Mouse (Mus musculus): ENCODE results near the gene Zic1. TPM values are rescaled to one million over a fixed set of nuclear protein-coding genes. Genes with fewer than 3 reads are reported as not detected.

The Zic1 gene
- total RNA-seq, 2 experiments from 2014 or later, result not detected

DNA sequence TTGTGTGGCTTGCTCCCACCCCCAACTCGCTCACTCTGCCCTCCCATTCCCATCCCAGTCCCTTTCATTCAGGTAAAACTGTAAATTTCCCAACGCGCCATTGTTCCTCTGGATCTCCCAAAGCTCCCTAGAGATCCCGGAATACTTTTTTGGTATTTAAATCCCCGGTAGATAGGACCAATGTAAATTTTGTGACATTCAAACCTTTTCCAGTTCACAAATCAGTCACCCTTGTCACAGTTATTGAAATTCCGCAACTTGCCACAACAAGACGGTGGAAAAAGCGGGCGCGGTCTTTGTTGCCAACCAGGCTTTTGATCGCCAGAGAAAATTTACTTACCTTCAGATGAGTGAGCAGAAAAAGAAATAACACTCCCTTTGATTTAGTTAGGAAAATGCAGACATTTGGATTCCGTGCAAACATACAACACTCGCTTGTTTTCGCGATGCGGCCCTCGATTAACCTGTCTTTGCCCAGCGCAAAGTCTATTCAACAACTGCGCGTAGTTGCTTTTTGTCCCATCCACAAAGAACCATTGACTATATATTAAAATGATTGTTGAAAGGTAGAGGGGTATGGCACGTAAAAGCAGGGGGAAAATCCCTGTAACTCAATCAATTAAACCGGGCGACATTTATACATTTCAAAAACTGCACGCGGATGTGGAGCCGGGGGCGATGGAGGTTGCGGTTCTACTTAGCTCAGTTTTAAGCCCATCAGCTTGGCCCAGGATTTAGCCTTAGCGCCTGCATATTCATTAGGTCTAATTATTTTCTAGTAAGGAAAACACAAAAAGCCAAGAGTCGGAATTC lies 1.6 kb upstream of the Zic1 start:
- no peak for DNase-seq

DNA sequence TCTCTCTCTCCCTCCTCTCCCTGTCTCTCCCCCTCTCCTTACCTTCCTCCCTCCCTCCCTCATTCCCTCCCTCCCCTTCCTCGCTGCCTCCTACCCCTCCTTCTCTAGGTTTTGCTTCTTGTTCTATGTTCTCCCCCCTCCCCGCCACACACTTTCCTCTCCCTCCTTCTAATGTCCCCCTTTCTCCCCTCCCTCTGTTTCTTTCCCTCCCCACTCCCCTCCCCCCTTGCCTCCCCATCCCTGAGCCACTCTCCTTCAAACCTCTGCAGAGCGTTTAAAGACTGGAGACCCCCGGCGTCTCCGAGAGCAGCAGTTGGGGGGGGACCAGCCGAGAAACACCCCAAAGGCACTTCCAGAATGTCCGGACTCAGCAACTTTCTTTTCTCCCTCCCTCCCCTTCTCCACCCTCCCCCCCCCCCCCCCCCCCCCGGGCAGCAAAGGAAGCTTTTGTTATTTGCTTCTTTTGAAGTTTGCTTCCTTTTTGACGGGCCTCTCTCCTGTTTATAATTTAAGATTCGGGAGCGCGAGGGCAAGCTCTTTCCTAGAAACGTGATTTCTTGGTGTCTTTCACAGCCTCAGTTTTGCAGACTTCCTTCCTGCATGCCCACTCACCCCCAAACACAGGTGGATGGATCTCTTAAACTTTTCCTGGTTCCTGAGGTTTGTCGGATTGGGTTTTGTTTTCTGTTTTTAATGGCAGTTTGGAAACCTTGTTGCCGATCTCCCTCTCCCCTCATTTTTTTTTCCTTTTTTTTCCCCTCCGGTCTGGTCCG lies 802 bp upstream of the Zic1 start:
- DNase-seq, result no peak

DNA sequence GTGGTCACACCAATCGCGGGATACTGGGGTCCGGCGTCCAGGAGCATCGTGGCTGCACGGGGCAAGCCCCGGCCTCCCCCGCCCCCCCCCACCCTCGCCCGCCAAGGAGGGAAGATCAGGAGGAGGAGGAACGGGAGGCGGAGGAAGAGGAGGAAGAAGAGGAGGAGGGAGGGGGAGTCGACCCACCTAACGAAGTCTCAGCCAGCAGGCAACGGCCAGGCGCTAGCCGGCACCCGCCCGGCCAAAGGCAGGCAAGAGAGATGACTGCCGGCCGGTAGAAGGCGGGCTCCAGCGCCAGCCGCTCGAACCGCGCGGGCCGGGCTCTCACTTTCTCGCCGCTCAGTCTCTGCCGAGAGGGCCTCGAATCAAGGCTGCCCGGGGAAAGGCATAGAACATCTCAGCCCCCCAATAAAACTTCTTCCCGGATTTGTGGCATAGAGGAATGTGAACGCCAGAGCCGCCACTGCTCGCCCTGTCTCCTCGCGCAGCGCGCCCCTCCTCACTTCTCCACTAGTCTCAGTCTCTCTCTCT lies 574 bp downstream of the Zic1 start:
- DNase-seq, result no peak

DNA sequence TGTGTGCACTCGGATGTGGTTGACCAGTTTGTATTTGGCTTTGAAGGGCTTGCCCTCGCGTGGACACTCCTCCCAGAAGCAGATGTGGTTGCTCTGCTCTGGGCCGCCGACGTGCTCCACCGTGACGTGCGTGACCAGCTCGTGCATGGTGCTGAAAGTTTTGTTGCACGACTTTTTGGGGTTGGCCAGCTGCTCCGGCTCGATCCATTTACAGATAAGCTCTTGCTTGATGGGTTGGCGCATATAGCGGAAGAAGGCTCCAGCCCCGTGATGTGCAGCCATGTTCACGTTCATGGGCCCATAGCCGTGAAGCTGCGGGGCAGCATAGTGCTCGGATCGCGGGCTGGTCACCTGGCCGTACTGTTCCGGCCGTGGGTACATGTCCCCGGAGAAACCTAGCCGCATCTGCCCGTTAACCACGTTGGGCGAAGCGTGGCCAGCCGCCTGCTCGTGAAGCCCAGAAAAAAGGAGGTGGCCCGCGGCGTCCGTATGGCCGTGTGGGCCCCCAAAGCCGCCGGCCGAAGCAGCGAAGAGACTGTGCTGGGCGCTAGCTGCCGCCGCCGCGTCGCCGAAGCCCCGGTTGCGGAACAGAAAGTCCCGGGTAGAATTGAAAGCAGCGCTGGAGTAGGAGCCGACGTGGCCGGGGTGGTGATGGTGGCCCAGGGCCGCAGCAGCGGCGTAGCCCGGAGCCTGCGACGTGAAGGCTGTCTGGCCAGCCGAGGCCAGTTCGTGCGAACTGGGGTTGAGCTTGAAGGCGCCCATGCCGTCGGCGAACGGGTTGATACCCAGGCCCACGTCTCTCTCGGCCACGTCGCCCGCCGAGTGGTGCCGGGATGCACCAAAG lies 1.3 kb downstream of the Zic1 start:
- no peak for DNase-seq

DNA sequence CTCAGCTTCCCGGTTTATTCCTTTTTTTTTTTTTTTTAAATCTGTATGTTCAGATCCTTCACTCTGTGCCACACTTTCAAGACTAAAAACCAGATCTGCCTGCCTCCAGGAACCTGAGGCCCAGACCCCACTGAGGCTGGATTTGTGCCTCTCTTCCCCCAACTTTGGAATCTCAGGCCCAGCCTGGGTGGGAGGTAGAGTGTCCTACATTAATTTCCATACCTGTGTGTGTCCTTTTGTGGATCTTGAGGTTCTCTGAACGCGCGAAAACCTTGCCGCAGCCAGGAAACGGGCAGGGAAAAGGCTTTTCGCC lies 1.8 kb downstream of the Zic1 start:
- DNase-seq, result no peak

DNA sequence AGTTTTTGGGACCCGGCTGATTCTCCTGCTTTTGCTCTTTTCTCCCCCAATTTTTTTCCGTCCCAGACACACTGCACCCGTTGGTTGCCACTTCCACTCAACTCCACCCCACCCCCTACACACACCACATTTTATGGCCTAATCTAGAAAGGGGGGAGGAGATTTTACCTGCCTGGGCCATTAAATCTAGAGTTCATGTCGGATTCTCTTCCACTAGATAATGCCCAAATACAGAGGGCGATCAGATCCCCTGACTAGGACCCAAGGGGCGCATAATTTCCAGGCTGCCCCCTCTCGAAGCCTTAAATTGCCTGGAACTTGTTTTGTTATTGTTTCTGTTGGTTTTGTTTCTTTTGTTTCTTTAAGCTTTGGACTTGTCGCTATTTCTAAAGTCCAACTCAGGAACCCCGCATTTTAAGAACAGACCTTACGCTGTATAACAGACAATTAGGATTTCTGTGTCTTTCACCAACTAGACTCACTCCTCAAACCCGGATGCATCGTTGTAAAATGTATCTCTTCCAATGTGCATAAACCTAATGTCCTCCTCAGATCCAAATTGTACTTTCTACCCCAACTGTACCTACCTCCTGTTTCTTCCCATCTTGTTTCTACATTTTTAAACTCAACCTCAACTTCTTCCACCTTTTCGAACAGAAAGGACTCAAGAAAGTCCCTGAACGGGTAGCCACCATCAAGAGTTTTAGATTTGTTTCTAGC lies 2.4 kb downstream of the Zic1 start:
- DNase-seq, result no peak

DNA sequence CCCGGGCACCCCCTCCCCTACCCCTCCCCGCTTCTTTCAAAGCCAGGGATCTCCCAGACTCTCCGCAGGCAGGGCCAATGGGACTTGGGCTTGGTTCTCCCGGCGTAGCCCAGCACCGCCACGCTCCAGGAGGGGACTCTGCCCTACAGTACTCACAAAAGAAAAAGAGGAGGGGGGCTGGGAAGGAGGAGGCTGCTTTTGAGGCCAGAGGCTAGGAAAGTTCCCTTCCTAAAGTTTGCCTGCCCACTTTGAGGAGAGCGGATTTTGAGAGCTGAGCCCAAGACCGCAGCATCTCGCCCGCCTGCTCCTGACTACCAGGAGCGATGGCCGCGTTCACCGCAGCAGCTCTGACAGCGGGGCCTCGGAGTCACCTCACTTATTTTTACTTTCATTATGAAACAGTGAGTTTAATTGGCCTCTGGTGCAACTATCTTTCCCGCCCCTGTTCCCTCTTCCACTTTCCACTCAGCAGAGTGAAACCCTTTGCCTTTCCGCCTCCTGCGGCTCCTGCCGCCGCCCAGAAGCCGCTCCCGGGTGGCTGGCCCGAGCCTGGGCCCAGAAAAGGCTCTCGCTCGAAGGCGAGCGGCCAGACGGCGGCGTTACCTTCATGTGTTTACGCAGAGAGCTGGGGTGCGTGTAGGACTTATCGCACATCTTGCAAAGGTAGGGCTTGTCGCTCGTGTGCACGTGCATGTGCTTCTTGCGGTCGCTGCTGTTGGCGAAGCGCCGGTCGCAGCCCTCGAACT lies 3.6 kb downstream of the Zic1 start, which contains the start of gene Zic4:
Zic4 (plus strand) TSS at position 558 of the 746 bp plus-strand sequence.
- DNase-seq, result no peak

DNA sequence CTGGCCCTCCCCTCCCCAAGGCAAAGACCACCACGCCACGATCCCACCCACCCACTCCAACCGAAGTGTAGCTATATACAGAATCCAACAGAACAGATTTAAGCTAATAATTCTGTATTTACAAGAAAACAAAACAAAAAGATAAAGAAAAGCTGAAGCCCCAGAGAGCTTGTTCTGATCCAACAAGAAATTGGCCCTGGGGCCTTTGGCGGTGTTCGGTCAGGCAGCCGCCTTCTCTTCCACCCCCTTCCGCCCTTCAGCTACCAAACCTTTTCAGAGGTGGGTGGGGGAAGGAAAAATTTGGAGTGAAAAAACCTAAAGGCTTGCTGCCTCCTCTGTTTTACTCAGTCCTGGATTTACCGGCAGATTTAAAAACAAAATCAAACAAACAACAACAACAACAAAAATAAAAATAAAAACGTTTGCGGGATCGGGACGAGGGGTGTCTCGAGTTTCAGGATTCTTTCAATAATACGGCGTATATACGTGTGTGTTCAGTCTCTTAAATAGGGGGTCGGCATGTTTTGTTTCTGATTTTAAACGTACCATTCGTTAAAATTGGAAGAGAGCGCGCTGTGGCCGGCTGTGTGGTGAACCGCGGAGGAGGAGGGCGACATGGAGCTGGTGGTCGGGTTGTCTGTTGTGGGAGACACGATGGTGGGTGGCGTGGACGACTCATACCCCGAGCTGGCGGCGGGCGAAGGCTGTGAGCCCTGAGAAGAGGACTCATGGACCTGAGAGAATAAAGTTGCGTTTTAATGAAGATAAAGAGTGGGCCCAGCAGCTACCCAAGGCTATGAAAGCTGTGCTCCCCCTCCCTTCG lies 4.4 kb downstream of the Zic1 start:
- no peak for DNase-seq

DNA sequence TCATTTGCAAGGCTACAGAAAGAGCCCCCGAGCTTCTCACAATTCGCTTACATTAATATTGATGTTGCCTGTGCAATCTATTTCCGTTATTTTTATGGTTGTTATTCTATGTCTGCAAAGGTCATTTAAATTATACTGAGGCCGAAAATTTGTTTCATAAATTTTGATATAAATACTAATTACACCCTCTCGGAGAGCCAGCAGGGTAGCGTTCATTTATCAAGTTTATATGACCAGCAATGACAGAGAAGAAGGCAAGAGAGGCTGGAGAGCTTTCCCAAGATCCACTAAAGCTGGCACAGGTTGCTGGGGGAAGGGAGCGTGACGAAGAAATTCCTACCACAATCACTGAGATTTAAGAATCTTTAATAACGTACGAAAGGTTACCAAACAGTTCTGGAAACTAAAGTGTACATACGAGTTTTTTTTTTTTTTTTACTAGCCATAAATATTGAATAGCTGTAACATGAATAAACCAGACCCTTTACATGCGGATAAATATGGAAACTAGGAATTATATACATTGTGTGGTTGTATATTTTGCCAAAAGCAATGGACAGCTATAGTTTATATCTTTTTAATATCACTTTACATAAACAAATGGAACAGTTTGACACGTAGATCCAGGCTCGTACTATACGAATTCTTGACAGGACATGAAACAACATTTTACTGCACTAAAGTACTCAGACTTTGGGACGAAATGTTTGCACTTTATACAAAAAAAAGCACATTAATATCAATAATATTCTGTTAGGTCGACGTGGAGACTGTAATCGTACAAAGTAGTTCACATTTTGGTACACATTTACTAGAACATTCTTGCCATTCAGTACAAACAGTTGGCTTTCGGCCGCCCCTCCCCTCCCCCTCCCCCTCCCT lies 5.2 kb downstream of the Zic1 start:
- DNase-seq, result no peak

DNA sequence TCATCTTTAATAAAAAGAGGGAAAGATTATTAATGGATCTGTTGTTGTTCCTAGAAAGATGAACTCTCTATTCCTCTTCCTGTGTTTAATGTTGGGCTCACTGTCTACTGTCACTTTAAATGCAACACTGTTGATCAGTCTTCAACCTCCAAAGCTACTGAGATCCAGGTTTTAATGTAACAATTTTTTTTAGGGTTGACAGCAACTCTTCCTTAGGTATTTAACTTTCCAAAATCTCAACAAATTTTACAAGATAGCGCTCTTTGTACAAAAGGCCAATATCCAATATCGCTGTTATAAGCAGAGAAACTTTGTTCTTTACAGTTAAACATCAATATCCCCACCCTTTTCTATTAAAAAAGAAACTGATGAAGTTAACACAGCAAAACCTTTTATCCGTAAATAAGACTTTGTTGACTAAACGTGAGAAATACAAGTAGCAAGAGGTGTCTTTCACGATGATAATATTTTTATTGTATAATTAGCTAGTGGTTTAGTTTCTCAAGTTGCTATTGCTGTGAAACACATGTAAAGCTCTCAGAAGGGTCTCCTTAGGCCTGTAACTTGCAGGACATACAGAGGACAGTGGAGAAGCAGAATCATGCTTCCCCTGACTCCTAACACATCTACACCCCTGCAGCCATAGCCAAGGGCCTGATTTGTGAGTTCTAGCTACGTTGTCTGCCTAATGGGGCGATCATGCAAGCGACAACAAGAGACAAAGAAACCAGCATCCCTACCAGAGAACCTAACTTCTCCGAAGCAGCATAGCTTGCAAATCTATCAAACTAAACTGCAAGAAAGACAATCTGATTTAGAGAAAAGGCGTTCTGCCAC lies 6.5 kb downstream of the Zic1 start:
- DNase-seq, result no peak

DNA sequence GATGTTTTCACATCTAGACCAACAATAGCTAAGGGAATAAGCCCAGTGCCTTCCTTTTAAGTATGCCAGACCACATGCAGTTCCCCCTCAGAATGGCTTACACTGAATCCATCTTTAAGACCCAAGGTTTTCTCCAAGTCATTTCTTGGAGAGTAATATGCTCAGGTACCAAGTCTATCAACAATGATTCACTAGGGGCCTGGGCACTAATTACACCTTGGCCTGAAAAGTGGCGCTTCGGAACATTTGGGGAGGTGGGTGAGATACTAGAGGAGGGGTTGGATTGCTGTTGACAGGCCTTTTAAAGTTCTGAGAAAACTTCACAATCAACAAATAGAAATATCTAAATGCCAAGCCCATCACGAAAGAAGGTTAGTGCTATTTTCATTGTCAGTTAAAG lies 8.3 kb downstream of the Zic1 start:
- DNase-seq, result no peak

DNA sequence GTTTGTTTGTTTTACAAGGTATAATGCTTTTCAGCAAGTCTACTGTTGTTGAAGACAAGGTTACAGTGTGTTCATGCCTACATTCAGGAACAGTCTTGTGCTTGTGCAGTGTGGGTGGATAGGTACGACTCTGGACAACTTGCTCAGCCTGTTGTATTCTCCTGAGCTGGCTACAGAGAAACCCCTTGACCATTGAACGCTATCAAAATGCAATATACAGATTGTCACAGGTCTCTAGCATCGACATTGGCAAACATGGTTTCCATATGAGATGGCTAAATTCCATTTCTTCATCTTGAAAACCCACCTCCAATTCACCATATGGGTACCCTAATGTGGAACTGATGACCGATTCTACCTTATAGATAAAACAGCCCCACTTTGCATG lies 9.3 kb downstream of the Zic1 start:
- DNase-seq, result no peak

DNA sequence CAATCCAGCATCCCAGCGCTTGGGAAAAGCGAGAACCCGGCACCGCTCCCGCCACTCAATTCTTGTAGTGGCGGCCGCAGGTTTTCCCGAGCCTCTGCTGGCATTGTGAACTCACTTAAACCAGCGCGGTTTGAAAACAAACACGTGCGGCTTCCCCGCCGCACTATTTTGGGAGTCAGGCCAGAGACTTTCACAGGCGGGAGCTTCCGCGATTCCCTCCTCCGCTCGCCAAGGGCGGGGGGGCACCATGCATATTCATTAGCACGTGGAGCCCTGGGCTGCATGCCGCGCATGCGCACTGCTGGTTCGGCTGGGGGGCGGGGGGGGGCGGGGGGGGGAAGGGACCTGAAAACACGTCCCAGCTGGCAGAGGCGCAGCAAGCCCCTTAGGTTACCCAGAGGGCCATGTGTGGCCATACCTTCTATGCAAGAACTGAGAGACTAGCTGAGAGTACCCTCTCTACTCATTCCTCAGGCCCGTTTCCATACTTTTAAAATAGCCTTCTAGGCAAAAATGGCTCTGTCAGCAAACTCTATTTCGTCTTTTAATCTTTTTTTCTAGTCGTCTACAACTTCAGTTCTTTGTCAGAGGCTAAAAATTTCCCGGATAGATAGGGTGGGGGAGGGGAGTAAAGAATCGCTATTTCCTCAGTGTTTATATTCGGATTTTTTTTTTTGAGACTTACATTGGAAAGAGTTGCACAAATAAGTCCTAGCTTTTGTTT lies 9.8 kb downstream of the Zic1 start:
- DNase-seq, result no peak

DNA sequence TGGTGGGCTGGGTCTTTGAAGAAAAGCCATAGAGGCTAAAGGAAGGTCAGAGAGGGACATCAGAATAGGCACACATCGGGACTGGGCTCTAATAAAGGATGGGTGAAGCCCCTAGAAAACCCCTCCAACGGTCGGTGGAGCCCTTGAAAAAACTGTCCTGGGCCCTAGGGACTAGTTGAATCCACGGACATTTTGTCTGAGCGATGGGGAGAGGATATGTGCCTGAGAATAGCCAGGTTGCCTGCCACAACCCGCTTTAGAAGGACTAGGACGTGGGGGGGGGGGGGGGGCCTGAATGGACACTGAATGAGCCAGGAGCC lies 10.4 kb downstream of the Zic1 start:
- DNase-seq, result no peak

DNA sequence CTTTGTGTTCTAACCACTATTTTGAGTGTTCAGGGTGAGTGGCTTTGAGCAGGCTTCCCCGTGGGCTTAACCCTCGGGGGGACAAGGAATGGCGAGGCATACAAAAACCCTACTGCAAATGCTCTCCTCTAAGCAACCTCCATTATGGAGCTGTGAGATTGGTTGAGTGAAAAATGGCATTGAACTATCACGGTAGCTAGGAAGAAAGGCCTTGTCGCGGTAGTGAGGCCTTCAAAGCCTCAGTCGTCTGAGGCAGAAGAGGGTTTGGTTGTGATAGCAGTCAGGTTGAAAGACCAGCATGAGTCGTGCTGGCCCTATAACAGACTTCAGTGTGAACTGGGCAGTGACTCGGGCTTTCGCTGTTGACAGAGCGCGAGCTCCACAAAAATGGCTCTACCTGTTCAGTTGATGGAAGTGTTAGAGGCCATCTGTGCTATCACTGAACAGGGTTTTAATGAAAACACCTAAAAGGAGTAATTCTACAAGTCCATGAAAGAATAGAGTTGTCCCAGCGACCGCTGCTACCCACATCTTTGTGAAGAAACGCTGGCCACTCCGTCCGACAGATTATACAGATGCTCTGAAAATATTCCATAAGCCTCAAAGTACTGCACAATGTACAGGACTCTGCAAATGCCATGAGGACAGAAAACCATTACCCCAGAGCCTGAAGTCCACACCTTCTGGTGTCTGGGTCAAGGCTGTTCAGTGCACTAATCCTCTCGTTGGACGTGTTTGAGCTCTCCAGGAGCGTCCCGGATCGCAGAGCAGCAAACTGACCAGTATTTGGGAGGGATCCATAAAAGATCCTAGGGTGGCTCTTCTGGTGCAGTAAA lies 11.0 kb downstream of the Zic1 start:
- no peak for DNase-seq

DNA sequence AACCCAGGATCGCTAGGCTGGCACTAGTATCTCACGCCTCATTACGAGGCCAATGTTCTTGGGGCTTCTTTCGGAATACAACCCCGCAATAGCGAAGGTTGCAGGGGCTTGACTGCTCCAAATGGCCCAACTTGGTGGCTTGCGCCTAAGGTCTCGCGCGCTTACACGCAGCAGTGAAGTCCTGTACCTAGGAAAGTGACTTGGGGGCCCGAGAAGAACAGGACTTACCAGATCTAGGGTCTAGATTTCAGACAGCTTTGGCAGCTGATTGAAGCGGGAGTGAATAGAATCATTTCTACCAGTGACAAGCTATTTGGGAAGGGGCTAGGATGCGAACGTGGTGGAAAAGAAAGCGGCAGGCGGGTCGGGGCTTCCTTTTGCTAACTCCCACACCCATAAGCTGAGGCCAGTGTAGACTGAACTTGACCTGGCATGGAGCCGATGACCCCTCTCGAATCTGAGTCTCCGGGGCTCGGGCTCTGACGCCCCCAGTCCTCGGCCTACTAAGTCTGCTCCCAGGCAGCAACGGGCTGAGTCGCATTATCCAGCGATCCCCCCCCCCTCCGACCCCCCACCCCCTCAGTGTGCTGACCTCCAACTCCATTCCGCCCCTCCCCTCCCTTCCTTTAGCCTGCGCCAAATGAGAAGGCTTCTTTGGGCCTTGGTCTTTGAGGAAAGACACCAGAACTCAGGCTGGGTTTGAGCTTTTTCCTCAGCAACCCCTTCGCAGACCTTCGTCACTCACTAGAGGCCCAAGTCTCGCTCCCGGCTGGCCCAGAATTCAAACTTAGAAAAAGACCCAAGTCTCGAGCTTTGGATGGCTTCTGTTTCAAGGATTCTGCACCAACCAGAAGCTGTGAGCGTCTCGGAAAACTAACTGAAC lies 11.8 kb downstream of the Zic1 start:
- no peak for DNase-seq

Measured in heart, postnatal 4 days (tissue).